Mouse (Mus musculus) adrenal gland, postnatal 36 days (tissue): ENCODE data around the gene Tnfsf9. TPM values are rescaled to one million over a fixed set of nuclear protein-coding genes. Genes with fewer than 3 reads are reported as not detected.

Source experiments
- DNase-seq, 2 experiments: peaks; one replicate each; pipeline ENCODE4 v3.0.0; 2021; ENCODE audit warnings: mixed read lengths in 1 of 2
- total RNA-seq, 2 experiments: library from RNA; stranded (reverse); gene quantifications; 2 replicates each; pipeline ENCODE4 v1.2.3; 2021

Gene Tnfsf9
- total RNA-seq, 2 experiments from 2014 or later = 0.23 to 0.40 TPM

- DNase-seq = no peak
These were observed 29.6 kb downstream of the Tnfsf9 start for GRCm38 (mm10) chr17:57134693-57135092.

- no peak for DNase-seq
These were observed 30.5 kb downstream of the Tnfsf9 start for GRCm38 (mm10) chr17:57135635-57136034.

DNA sequence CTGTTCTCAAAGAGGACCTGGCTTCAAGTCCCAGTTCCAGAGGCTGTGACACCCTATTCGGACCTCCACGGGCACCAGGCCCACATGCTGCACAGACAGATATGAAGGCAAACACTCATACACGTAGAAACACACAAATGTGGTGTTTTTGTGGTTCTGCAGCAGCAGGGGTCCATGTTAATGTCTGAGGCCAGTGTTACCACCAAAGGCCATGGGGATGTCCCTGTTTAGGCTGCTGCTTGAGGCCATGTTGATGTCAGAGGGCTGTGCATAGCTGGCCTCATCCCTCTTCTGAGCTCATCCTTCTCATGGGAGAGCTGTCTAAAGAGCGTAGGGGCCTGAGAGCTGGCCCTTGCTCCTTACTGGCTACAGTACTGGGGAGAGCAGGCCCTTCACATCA, 33.6 kb downstream of the Tnfsf9 start:
- no peak for DNase-seq

DNA sequence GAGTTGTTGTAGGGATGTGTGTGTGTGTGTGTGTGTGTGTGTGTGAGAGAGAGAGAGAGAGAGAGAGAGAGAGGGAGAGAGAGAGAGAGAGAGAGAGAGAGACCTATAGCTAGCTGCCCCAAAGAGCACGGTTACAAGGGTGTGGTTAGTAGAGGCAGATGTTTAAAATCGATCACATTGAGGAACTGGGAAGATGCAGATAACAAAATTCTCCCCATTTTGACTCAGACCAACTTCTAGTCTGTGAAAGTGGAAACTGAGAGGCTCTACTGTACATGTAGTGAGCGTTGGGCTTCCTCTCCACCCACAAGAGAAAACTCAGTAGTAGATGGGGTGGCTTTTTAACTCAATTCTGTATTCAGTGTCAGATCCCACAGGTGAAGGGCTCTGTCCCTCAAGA, 34.6 kb downstream of the Tnfsf9 start:
- DNase-seq = no peak

DNA sequence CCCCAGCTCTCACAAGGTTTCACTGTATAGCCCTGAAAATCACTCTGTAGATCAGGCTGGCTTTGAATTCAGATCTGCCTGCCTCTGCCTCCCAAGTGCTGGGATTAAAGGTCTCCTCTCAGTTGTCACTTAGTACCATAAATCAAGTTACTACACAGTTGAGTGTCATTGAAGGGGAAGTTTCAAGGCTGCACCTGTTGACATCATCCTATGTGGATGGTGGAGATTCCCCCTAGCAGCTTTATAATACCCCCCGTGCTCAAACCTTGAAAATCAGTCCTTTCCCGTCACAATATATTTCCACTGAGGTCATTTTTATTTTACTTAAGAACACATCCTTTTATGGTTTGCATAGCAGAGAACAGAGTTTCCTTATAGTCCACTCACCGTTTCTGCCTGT, 38.6 kb downstream of the Tnfsf9 start:
- no peak for DNase-seq

DNA sequence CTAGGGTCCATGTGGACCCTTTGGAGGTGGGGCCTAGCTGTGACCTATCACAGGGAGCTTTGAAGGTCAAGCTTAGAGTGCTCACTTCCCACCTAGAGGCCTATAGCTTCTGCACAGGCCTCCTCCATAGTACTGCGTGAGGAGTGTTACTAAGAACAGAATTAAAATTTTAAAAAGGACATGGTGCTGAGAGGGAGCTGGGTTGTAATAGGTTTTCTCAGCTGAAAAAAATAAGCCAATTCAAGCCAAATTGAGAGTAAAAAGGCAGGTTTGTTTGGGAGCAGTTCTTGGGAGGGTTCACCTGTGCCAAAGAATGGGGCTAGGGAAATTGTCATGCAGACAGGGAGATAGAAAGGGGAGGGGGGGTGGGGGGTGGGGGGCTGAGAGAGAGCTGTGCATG, 40.0 kb downstream of the Tnfsf9 start:
- DNase-seq = no peak

DNA sequence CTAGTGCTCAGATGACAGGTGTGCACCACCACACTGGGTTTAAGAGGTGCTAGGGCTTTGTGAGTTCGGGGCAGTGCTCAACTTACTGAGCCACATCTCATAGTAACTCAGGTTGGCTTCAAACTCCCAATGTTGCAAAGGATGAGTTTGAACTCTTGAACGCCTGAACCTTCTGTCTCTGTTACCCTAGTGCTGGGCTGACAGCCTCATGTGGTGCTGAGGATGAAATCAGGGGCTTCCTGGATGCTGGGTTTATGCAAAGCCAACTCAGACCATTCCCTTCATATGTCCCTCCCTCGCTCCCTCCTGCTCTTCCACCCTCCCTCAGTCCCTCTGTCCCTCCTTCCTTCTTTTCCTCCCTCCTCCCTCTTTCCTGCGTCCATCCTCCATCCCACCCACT, 43.2 kb downstream of the Tnfsf9 start:
- no peak for DNase-seq

- DNase-seq = no peak
These were observed 44.1 kb downstream of the Tnfsf9 start, which contains the start of gene Cd70 for GRCm38 (mm10) chr17:57148994-57149803. Cd70 (minus strand) TSS chr17:57149777.

DNA sequence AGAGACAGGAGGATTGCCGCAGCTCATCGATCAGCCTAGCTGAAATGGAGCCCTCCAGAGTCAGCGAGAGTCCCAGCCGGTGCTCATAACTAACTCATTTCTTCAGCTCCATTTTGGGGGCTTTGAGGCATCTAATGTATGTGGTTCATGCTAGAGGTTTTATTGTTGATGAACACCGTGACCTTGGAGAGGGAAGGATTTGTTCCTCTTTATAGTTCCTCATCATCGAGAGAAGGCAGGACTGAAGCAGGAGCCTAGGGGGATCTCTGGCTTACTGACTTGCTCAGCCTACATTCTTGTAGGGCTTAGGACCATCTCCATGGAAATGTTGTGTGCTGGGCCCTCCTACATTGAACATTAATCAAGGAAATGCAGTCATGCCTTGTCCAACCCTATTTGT, 47.9 kb downstream of the Tnfsf9 start:
- no peak for DNase-seq

GRCm38 (mm10) chr17:57153787-57154186, 48.7 kb downstream of the Tnfsf9 start:
- DNase-seq = no peak

Other genes starting within 250 kb of the Tnfsf9 start
- under 1 TPM; 0.30 to 0.53 TPM for gene Acsbg2, start 230.9 kb upstream of the Tnfsf9 start, total RNA-seq
- 10 to 100 TPM in 1 of 2 experiments, 1 to 10 TPM in 1; 4.8 to 12.3 TPM for gene 1700061G19Rik, start 229.8 kb upstream of the Tnfsf9 start, total RNA-seq
- gene Mllt1, start 169.9 kb upstream of the Tnfsf9 start, total RNA-seq = 10 to 100 TPM; 32.6 to 35.6 TPM
- gene Acer1, start 123.2 kb upstream of the Tnfsf9 start, total RNA-seq = under 1 TPM in 1 of 2 experiments, not detected in 1; 0.23 TPM
- gene Clpp, start 115.0 kb upstream of the Tnfsf9 start, total RNA-seq = 100 to 1,000 TPM; 110 to 114 TPM
- 10 to 100 TPM; 50.3 to 83.8 TPM for gene Alkbh7, start 108.0 kb upstream of the Tnfsf9 start, total RNA-seq
- 1 to 10 TPM in 1 of 2 experiments, under 1 TPM in 1; 0.76 to 2.7 TPM for gene Pspn, start 105.3 kb upstream of the Tnfsf9 start, total RNA-seq
- 10 to 100 TPM; 44.3 to 65.3 TPM for gene Gtf2f1, start 94.0 kb upstream of the Tnfsf9 start, total RNA-seq
- not detected for gene Gm17949, start 93.9 kb upstream of the Tnfsf9 start, total RNA-seq
- 10 to 100 TPM; 97.1 to 97.2 TPM for gene Khsrp, start 73.8 kb upstream of the Tnfsf9 start, total RNA-seq
- gene Slc25a41, start 63.7 kb upstream of the Tnfsf9 start, total RNA-seq = not detected
- under 1 TPM in 1 of 2 experiments, not detected in 1; 0.82 TPM for gene Crb3, start 46.2 kb upstream of the Tnfsf9 start, total RNA-seq
- 10 to 100 TPM; 76.6 to 80.3 TPM for gene Slc25a23, start 45.5 kb upstream of the Tnfsf9 start, total RNA-seq
- 1 to 10 TPM; 1.3 to 2.8 TPM for gene Dennd1c, start 26.8 kb upstream of the Tnfsf9 start, total RNA-seq
- 1 to 10 TPM; 3.7 to 4.2 TPM for gene Tubb4a, start 17.5 kb upstream of the Tnfsf9 start, total RNA-seq
- gene Cd70, start 44.5 kb downstream of the Tnfsf9 start, total RNA-seq = not detected
- under 1 TPM; 0.17 to 0.20 TPM for gene Tnfsf14, start 88.9 kb downstream of the Tnfsf9 start, total RNA-seq
- gene C3, start 122.8 kb downstream of the Tnfsf9 start, total RNA-seq = 100 to 1,000 TPM; 231 to 623 TPM
- gene Gpr108, start 143.1 kb downstream of the Tnfsf9 start, total RNA-seq = 10 to 100 TPM; 78.7 to 94.2 TPM
- gene Trip10, start 144.1 kb downstream of the Tnfsf9 start, total RNA-seq = 10 to 100 TPM; 50.1 to 52.0 TPM
- 1 to 10 TPM; 2.2 to 2.9 TPM for gene Vav1, start 173.8 kb downstream of the Tnfsf9 start, total RNA-seq